Mouse (Mus musculus): Measurements from ENCODE around the gene Polr2l. TPM values are rescaled to one million over a fixed set of nuclear protein-coding genes. Genes with fewer than 3 reads are reported as not detected.
"Not testable (repeated sequence)": the region's sequence is repeated elsewhere in the genome, so short reads cannot be mapped to it uniquely, and the experiment has no call there.

Polr2l gene
- total RNA-seq, 2 experiments from 2014 or later = 58.3 to 59.7 TPM

DNA sequence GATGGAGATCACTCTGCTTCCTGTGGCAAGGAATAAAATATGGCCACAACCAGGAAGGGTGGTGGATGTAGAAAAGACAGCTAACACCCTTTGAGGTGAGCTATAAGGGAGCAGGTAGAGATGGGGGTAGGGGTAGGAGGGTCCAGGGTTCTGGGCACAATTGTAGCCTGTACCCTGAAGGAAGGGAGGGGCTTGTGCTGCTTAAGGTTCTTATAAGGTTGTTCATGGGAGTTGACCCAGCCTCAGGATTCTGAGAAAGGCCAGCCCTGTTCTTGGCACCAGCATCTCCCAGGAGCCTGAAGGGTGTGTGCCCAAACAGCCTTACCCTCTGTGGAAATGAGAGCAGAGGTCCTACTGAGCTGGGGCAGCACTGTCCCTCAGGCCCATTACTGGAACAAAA, 23.0 kb downstream of the Polr2l start:
- DNase-seq = peak; percentile 65

DNA sequence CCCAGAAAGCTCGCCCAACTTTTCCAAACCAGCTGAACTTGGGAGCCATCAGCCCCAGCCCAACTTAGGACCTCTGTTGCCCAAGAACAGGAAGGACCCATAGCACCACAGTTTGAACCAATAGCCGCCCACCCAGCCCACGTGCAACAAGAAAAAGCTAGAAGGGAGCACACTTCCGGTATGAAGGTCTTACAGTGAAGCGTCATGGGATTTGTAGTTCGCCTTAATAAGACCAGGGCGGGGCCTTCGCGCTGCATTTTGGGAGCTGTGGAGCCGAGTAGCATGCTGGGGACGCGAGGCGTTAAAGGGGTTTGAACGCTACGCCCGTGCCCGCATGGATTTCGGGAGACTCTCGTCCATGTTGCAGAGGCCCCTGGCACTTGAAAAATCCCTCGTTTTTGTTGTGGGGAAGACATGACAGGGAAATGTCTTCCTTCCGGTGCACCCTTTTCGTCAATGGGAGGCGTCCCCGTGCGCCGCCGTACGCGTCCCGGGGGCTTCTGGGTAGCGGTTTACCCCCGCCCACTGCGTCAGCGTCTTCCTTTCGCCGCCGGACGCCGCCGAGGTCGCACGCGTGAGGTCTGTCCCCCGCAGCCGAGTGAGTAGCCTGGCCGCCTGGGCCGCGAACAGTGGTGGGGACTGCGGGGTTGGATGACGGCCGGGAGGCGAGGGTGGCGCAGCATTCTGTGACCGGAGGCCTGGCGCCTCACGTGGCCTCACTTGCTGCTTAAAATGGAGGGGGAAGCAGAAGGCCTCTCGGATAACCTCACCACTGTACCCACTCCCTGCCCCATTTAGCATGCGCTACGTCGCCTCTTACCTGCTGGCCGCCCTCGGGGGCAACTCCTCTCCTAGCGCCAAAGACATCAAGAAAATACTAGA, 27.6 kb downstream of the Polr2l start, which contains the start of gene Rplp2:
Gene Rplp2, plus strand, starts transcription at position 261 of the 882 bp plus-strand sequence.
- DNase-seq = peak; percentile 96

DNA sequence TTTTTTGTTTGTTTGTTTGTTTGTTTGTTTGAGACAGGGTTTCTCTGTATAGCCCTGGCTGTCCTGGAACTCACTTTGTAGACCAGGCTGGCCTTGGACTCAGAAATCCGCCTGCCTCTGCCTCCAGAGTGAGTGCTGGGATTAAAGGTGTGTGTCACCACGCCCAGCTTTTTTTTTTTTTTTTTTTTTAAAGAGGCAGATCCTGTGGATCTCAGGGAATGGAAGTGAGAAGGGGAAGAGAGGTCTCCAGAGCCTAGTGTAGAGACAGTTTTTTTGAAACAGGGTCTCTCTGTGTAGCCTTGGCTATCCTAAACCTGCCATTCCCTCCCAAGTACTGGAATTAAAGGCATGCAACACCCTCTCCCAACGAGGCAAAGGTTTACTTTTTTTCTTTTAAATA, 28.6 kb downstream of the Polr2l start:
- DNase-seq = not testable (repeated sequence)

DNA sequence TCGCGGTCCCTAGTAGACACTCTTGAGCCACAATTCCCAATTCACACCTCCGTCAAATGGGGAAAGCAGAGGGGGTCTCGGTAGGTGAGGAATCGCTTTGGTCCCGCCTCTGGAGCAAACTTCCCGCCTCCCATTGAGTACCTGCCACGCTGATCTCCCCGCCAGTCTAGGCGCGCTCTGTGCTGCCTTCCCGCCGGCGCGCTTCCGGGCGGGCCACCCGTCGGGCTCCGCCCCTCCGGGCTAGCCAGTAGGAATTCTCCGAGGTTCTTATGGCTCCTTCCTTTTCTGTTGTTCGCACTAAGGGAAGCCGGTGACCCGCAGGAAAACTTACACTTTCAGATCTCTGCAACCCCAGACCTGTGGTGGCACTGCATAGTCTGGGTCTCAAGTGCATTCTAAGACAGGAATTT, 31.1 kb downstream of the Polr2l start, which contains the start of gene Pidd1:
Gene Pidd1, minus strand, starts transcription at position 198 of the 410 bp plus-strand sequence.
- DNase-seq = peak; percentile 85

DNA sequence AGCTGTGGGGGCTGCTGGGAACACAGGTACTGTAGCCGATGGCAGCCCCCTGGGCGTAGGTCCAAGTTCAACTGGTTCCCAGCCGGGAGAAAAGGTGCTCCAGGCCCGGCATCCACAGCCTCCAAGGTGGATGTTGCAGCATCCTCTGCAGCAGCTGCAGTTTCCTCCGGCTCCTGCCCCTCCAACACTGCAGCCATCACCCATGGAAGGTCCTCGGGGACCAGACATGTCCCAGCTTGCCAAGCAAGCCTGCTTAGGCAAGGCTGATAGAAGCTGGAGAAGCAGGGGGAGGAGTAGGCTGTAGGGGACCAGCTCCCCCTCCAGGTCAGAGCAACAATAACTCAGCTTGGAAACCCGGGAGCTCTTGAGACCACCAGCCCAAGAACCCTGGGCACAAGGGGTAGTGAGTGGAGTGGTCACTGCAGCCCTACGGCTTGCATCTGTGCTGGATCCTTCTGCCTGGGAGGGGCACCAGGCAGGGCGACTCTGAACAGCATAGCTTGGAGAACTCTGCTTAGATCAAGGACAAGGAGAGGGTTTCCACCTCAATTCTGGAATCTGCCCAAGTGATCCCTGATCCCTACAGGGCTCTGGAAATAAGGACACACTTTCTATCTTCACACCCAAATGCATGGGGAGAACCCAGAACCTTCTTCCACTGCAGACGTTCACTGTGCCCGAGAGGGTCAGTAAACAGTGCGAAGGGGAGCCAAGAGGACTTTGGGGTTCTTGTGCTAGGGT, 31.7 kb downstream of the Polr2l start:
- DNase-seq = peak; percentile 52

DNA sequence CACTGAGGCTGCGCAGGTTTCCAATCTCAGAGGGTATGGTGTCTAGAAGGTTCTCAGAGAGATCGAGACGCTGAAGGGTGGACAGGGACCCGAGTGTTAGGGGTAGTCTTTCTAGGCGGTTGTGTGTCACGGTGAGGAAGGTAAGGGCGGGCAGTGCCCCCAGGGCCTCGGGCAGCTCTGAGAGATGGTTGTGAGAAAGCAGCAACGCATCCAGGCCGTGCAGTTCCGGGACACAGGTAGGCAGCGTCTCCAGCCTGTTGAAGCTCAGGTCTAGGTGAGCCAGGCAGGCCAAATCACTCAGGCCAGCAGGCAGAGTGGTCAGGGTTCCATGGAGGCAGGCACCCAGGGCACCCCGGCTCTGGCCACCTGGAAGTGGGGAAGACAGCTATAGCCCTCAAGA, 32.7 kb downstream of the Polr2l start:
- DNase-seq = no peak

DNA sequence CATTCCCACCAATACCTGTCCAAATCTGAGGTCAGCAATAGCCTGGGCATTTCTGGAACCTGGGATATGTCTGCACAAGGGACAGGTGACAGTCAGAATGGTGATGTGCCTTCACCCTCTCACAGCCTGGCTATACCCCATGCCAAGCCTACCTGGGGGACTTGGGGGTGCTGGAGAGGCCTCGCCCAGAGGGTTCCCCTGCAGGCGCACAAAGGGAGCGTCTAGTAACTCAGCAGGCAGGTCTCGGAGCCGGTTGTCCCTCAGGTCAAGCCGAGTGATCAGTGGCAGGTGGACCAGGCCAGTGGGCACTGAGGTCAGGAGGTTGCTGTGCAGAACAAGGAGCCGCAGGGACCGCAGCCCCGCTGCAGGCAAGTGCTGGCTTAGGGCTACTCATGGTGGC, 33.5 kb downstream of the Polr2l start:
- no peak for DNase-seq

DNA sequence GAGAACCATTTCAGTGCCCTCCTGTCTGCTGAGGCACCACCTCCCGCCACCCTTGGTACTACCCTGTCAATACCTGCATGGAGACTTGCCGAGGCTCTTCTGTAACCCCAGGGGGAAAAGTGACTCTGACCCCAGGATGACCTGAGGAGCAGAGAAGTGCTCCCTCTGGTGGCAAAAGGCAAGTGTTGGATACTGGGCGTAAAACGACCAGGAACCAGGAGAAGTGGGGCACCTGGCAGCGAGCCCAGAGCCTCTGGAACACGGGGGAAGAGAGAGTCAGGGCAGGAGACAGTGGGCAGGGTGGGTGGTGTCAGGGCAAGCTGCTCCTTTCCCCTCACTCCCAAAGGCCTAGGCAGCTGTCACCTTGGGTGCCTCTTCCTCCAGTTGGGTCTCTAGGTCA, 34.3 kb downstream of the Polr2l start:
- peak; percentile 78 for DNase-seq

DNA sequence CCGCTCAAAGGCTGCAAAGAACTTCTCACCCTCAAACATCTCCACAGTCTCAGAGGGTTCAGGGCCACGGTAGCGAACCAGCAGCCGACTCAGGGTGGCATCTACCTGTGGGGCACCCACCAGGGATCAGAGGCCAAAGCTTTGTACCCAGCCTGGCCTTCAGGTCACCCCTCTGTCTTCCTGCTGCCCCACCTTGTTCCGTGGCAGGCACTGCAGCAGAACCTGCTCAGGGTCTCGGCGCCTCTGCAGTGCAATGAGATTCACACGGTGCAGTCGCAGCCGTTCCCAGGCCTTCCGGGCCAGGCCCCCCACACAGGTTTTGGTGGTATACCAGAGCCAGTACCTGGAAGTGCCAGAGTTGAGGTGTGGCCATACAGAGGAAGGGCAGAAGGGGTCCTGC, 35.1 kb downstream of the Polr2l start:
- DNase-seq = no peak

DNA sequence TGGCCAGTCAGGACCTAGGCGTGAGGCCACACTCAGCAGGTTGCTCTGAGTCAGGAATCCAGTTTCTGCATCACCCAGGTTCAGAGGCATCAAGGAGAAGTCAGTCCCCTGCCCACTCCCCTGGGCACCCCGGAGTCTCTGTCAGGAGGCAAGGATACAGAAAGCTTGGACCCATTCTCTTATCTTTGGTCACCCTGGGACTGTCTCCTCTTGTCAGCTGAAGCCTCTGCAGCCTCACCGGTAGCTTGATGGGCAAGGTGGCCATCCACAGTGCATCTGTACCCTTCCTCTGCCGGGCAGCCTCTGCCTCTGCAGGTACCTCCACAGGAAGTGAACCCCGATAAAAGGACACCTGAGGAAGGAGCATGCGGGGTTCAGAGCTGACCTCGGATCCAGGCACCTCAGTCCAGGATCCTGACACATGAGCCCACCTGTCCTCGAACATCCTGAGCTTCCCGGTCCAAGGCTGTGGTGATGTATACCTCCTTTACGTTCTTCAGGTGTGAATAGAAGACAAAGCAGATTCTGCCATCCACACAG, 35.7 kb downstream of the Polr2l start:
- no peak for DNase-seq

DNA sequence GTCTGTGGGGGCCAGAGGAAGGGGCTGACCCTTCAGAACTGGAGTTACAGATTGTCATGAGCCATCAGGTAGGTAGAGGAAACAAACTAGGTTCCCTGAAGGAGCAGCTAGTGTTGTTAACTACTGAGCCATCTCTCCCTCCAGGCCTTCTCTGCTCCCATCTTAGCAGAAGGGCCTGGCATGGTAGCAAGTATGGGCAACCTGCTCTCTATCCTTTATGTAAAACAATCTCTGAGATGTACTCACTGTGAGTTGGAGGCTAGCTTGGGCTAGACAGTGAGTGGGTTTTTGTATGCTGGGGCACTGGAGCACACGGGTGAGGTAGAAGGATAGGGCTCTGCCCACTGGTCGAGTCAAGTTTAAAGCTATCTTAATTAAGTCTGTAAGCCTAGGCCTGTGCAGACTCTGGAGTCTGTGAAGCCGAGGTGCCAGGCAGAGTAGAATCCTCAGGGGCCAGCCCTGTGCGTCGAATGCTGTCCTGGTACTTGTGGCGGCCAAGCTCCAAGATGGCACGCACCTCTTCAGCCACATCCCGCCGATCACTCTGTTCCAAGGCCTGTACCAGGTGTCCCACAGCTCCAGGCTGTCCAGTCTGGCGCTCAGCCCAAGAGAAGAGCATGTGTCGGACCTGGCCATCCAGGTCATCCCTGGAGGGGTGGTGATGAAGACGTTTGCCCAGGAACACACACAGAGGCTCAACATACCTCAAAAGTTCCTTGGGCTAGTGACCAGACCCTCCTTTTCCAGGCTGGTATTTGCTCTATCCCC, 36.5 kb downstream of the Polr2l start:
- DNase-seq = no peak

DNA sequence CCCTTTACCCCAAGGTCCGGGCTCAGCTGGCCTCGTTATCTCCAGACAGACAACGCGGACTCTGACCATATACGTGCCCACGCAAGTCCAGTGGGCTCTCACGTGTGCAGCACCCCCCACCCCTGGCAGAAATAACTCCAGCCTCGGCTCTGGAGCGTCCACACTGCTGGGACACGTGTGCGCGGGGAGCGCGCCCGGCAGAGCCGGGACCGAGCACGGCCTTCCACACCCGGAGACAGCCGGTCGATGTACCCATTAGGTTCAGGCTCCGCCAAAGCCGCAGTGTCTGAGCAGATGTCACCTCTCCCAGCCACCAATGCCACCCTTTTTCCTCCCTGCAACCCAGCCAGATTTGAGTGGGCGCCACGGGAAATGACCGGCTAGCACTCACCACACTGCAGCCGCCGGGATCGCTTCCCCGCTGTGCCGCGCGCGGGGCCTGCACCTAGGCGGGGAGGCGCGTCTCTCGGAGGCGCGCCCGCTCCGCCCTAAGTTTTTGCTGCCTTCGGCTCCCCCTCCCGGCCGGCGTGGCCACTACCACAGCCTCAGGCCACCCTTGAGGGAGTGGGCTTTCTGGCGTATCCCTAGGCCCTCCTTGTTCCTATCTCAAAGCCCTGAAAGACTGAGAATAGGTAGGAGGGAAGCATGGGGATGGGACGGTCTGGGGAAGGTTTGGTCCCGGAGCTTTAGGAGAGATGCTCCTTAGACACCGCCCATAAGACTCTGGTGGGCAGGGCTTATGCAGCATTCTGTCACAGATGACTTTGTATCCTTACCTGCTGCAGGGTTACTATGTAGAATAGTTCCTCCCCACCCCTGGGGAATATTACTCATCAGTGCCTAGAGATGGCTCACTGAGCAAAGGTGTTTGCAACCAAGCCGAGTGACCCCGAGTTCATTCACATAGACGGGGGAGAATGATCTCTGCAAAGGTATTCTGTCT, 37.5 kb downstream of the Polr2l start, which contains the start of gene Slc25a22:
Gene Slc25a22, minus strand, starts transcription at position 715 of the 943 bp plus-strand sequence.
- peak; percentile 90 for DNase-seq

DNA sequence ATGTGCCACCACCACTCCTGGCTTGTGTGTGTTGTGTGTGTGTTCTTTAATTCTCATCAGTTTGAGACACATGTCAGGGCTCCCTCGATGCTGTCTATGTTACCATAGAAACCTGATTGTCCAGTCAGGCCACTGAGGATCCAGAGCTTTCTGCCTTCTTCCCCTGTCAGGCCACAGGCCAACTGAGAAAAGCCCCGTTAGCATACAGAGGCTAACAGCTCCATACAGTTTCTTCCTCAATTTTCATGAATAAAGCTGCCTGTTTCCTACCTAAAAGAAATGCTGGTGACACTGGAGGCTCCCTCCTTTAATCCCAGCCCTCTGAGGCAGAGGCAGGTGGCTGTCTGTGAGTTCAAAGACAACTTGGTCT, 38.4 kb downstream of the Polr2l start:
- DNase-seq = no peak

DNA sequence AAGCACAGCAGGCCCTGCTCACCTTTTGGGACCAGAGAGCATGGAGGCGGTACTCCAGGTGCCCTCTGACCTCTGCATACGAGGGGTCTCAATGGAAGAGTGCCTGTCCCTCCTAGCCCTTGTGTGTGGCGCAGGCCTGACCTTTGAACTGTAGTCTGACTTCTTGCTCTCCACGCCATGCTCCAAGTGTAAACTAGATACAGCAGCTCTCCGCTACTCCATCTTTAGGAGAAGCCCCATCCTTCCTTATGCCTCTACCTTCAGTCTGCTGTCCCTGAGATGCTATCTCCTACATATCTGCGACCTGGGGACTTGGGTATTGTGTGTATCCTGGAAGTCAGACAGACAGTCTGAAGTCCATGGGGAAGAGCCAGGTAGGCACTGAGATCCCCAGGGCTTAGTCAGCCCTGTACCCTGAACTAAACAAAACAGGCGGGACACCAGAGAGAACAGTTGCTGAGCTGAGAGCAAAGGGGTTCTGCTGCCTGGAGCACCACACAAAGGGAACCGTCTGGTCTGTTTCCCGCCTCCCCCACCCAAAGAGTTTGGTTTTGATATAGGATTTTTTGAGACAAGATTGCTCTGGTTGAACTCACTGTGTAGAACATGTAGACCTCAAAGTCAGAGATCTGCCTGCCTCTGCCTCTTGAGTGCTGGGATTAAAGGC, 38.9 kb downstream of the Polr2l start:
- DNase-seq = no peak

DNA sequence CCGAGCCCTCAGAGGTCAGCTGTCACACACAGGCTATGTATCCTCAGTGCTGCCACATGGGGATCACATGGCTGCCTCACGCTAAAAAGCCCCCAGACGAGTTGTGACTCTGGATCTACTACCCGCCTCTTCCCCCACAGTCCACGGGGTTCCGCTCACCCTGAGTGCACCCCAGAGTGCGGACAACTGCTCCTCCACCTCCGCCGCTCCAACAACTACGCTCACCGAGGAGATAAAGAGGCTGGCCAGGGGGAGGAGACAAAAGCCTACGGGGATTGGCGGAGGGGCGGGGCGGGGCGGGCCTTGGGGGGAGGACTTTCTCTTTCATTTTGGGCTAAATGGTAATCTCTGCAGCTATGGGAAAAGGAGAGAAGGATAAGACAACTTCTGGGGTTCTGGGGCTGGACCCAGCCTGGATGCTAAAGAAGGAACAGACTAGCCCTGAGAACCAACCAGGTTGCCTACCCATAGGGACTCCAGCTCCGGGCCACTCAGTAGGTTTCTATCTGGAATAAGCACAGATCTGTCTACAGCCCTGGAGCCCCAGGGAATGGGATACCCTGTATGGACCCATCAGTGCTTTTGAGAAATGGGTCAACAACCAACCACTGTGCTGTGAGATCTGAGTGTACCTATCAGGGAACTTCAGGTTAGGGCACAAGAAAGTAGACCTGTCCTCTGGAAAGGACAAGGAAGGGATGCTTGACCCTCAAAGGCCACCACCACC, 39.6 kb downstream of the Polr2l start:
- DNase-seq = peak; percentile 82

DNA sequence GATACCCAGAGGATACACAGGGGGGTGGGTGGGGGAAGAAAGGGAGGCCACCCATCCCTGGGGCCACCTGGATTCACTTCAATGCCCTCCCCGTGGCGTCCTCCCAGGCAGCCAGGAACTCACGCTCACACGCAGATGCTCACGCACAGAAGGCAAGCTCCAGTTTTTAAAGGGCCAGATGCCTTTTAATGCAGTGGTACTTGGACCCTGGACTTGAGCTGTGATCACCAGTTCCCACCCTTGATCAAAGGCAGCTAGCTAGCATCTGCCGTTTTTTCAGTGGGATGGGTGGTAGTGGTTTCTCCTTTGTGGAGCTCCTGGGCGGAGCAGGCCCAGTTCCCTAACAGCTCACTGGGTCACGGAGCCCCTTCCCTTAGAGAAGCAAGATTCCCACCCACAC, 40.5 kb downstream of the Polr2l start:
- DNase-seq = peak; percentile 73

DNA sequence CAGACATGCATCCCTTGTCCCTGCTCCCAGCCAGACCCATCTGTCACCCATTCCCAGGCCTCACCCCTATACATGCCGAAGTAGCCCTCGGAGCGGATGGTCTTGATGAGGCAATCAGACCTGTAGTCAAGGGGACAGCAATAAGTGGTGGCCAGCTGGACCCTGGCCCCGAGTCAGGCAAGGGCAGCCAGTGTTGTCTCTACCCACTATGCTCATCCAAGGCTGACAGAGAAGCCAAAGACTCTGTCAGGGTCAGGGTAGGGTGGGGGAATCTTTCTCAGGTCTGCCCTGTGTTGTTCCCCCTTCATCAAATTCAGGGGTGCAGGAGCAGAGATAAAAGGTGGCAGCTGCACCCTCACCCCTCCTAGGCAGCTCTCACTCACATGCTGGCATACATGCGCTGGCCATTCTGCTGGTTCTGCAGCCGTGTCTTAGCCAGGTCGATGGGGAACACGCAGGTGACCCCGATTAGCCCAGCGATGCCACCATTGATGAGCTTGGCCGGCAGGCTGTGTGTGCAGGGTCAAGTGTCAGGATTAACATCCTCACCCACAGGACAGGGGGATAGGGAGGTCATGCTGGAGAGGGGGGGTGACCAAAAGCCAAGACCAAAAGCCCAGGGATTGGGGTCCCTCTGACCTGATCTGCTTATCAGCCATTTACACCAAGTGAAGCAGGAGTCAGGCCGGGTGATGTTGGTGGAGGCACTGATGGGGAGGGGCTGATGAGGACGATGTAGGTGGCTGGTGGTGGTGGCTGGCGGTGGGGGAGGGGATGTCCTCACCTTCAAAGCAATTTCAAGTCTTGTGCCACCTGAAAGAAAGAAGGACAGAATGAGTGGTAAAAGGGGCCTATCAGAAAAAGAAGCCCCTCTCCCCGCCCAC, 41.2 kb downstream of the Polr2l start:
- DNase-seq = no peak

DNA sequence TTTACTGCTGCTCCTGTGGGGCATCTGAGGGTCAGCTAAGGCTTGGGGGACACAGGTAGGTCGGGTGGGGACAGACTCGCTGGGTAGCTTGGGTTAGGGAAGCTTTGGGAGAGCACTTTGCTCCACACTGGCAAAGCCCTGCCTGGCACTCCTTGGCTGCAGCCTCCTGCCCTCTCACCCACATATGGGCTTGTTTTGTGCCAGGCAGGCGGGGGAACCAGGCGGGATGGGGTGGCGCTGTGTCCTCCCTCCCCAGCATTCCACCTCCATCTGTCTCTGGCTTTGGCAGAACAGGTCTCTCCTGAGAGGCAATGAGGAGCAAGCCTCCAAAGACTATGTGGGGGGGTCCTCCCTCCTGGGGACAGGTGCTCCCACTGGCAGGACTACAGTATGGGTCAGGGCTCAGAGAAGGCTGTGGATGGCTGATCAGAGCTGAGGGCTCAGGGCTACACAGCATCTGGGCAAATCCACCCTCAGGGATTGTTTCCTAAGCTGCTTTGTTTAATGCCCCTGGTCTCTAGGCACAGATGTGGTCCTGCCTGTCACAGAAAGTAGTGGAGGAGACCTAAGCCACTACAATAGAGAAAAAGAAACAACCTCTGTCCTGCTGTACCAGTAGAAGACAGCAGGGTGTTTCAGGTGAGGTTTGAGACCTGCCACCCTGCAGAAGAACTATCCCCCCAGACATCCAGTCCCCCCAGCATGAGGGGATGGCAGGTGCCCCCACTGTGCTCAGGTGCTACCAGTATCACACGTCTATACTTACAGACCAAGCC, 42.0 kb downstream of the Polr2l start:
- DNase-seq = peak; percentile 87
